ENCODE assay signal across 13 mouse cellular contexts in the genomic region with DNA sequence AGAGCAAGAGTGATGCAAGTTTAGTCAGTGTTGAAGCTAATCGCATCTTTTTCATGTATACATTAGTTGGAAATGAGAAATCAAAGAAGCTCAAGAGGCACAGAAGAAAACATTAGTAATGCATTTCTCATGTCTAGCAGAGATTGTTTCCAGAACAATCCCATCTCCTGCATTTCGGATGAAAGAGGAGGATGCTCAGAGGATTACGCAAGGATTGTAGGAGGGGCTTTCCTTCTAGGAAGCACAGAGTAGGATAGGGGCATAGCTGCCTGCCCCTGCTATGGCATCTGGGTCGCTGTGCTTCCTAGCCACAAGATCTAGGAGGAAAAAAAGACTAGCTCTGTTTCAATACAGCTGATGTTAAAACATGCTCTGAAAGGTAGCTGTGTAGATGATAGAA. TPM values are rescaled to one million over a fixed set of nuclear protein-coding genes. Genes with fewer than 3 reads are reported as not detected.
DNase-seq lines count a peak whose midpoint lies in the region; ATAC-seq lines count a peak whose summit lies in the region.
"Had no signal": no experiment of that assay in that cellular context is flagged by ENCODE, and none has a peak within 500 bp of the region (broad histone marks: within the 10 kb centered on the region; RNA-seq: fewer than 3 reads in every experiment).

No protein-coding gene starts in this region.

- peak; percentile 18 to 26 for DNase-seq in cerebellum, postnatal 10 days
- no peak for DNase-seq in cerebellum, postnatal 36 days
- no peak for DNase-seq in midbrain, embryonic 10.5 days (ENCODE audit: low spot score)
- no peak for DNase-seq in midbrain, embryonic 11.5 days (ENCODE audit: low spot score, missing footprints)
- DNase-seq in cerebellum, adult 8-10 months: no peak
- DNase-seq: cerebellum, adult 9-11 months; heart, postnatal 4 days; lung, postnatal 36 days had no signal

- no peaks in the 10 kb centered on the region for H3K36me3 ChIP-seq in midbrain, embryonic 10.5 days
- no peaks in the 10 kb centered on the region for H3K36me3 ChIP-seq in midbrain, embryonic 11.5 days (ENCODE audit: control insufficient read depth, insufficient read depth, low read length)
- H3K36me3 ChIP-seq in hindbrain, embryonic 15.5 days: no peaks in the 10 kb centered on the region
- no peaks in the 10 kb centered on the region for H3K36me3 ChIP-seq in neural tube, embryonic 15.5 days
- H3K36me3 ChIP-seq: limb, embryonic 15.5 days had no signal

- H3K27ac ChIP-seq in midbrain, embryonic 10.5 days (replicated peaks): peak overlapping the region; percentile 97
- H3K27ac ChIP-seq in midbrain, embryonic 11.5 days (ENCODE audit: low read depth, low read length): no peak overlapping the region
- peak overlapping the region; percentile 98 for H3K27ac ChIP-seq in hindbrain, embryonic 15.5 days (replicated peaks)
- peak overlapping the region; percentile 100 for H3K27ac ChIP-seq in neural tube, embryonic 15.5 days (replicated peaks)

- H3K9ac ChIP-seq in midbrain, embryonic 11.5 days (ENCODE audit: low read length): no peak overlapping the region
- H3K9ac ChIP-seq in hindbrain, embryonic 15.5 days: no peak overlapping the region
- no peak overlapping the region for H3K9ac ChIP-seq in neural tube, embryonic 15.5 days (replicated peaks)
- H3K9ac ChIP-seq: limb, embryonic 15.5 days had no signal

- H3K4me3 ChIP-seq in midbrain, embryonic 10.5 days: no peak overlapping the region
- no peak overlapping the region for H3K4me3 ChIP-seq in midbrain, embryonic 11.5 days (ENCODE audit: low read depth, low read length)
- H3K4me3 ChIP-seq in hindbrain, embryonic 15.5 days: no peak overlapping the region
- H3K4me3 ChIP-seq in neural tube, embryonic 15.5 days (replicated peaks): no peak overlapping the region
- H3K4me3 ChIP-seq: limb, embryonic 15.5 days; myocyte had no signal

- no peak overlapping the region for H3K4me2 ChIP-seq in midbrain, embryonic 11.5 days
- no peak overlapping the region for H3K4me2 ChIP-seq in hindbrain, embryonic 15.5 days
- H3K4me2 ChIP-seq in neural tube, embryonic 15.5 days: no peak overlapping the region
- H3K4me2 ChIP-seq: limb, embryonic 15.5 days had no signal

- no peaks in the 10 kb centered on the region for H3K27me3 ChIP-seq in midbrain, embryonic 10.5 days (ENCODE audit: low read depth, poor library complexity, severe bottlenecking)
- no peaks in the 10 kb centered on the region for H3K27me3 ChIP-seq in midbrain, embryonic 11.5 days (ENCODE audit: control insufficient read depth, insufficient read depth, low read length)
- H3K27me3 ChIP-seq in hindbrain, embryonic 15.5 days: no peaks in the 10 kb centered on the region
- no peaks in the 10 kb centered on the region for H3K27me3 ChIP-seq in neural tube, embryonic 15.5 days (replicated peaks)
- H3K27me3 ChIP-seq: limb, embryonic 15.5 days had no signal

- H3K9me3 ChIP-seq in midbrain, embryonic 10.5 days (replicated peaks): no peaks in the 10 kb centered on the region
- no peaks in the 10 kb centered on the region for H3K9me3 ChIP-seq in midbrain, embryonic 11.5 days (ENCODE audit: control insufficient read depth, low read length)
- H3K9me3 ChIP-seq in hindbrain, embryonic 15.5 days: no peaks in the 10 kb centered on the region
- no peaks in the 10 kb centered on the region for H3K9me3 ChIP-seq in neural tube, embryonic 15.5 days (replicated peaks)
- H3K9me3 ChIP-seq: limb, embryonic 15.5 days had no signal

- 45% methylated on average over 4 of the region's 4 CpGs for WGBS in midbrain, embryonic 10.5 days
- 29% methylated on average over 4 of the region's 4 CpGs for whole genome bisulfite sequencing in midbrain, embryonic 11.5 days
- 29% methylated on average over 4 of the region's 4 CpGs for WGBS in hindbrain, embryonic 15.5 days
- WGBS in neural tube, embryonic 15.5 days: 46% methylated on average over 4 of the region's 4 CpGs

- no peak for ATAC-seq in midbrain, embryonic 11.5 days (ENCODE audit: low FRiP score)
- ATAC-seq in hindbrain, embryonic 15.5 days (ENCODE audit: low FRiP score, low read depth): no peak
- no peak for ATAC-seq in neural tube, embryonic 15.5 days (ENCODE audit: low FRiP score)
- no peak for ATAC-seq in erythroid progenitor cell, adult 5-6 weeks (replicated peaks; ENCODE audit: low FRiP score, poor library complexity, severe bottlenecking)

- H3K4me1 ChIP-seq in midbrain, embryonic 10.5 days: peaks cover 37% of the 10 kb centered on the region
- H3K4me1 ChIP-seq in midbrain, embryonic 11.5 days (ENCODE audit: control insufficient read depth, insufficient read depth, low read length): peaks cover 21% of the 10 kb centered on the region
- H3K4me1 ChIP-seq in hindbrain, embryonic 15.5 days (replicated peaks): peaks cover 33% of the 10 kb centered on the region
- peaks cover 23% of the 10 kb centered on the region for H3K4me1 ChIP-seq in neural tube, embryonic 15.5 days

RNA-seq across cellular contexts. Expression of gene Tmx4, which starts 1.2 kb away (rescaled TPM):
- 23.6 and 38.5 TPM in 2 replicates for polyA plus RNA-seq in midbrain, embryonic 10.5 days (2016; fragmentation: Nextera tagmentation; extraction: Ambion mirVana)
- 48.9 and 56.3 TPM in 2 replicates for polyA plus RNA-seq in midbrain, embryonic 11.5 days (2014; fragmentation: Nextera tagmentation; extraction: Ambion mirVana)
- polyA plus RNA-seq in hindbrain, embryonic 15.5 days (2015; fragmentation: Nextera tagmentation; extraction: Ambion mirVana): 102 and 106 TPM in 2 replicates
- polyA plus RNA-seq in neural tube, embryonic 15.5 days (2015; fragmentation: Nextera tagmentation; extraction: Ambion mirVana): 82.3 and 95.1 TPM in 2 replicates
- total RNA-seq in erythroid progenitor cell, adult 5-6 weeks (2015; ENCODE audit: low replicate concordance): 81.1 and 122 TPM in 2 replicates
- total RNA-seq in erythroid progenitor cell, adult 5-6 weeks (2017; ENCODE audit: low replicate concordance): 131 and 153 TPM in 2 replicates

Comparison
In these comparisons a context has a peak if more than half of its experiments do, and no peak if none do; other contexts are left out.
1. DNase-seq: peak in cerebellum, postnatal 10 days (2 of 2); none in cerebellum, postnatal 36 days (0 of 2), midbrain, embryonic 10.5 days (single experiment), midbrain, embryonic 11.5 days (single experiment) and cerebellum, adult 8-10 months (single experiment).